Mouse (Mus musculus) midbrain, postnatal 0 days (tissue): Measurements from ENCODE around the gene Tmem59. TPM values are rescaled to one million over a fixed set of nuclear protein-coding genes. Genes with fewer than 3 reads are reported as not detected.

Source experiments
- ATAC-seq: fragments of 200-750 bp; cut with Nextera tagmentation; 2 replicates; pipeline ENCODE4 v1.8.0; 2017; ENCODE audit warnings: moderate number of reproducible peaks, mild to moderate bottlenecking, moderate TSS enrichment, moderate library complexity; ENCODE audit not compliant: low FRiP score
- DNase-seq: peaks from one replicate; pipeline ENCODE4 v3.0.0-alpha.2; 2015; ENCODE audit warnings: low spot score
- H3K27ac ChIP-seq: fragments of 300-500 bp; sonication (generic); 2 replicates; pipeline ENCODE4 v1.5.1; 2014; ENCODE audit warnings: low read depth, mild to moderate bottlenecking, low read length, mixed read lengths
- H3K27me3 ChIP-seq: fragments of 300-500 bp; sonication (generic); 2 replicates; pipeline ENCODE4 v1.6.1; 2014; ENCODE audit warnings: low read length, control low read depth, mixed read lengths; ENCODE audit not compliant: insufficient read depth
- H3K36me3 ChIP-seq: fragments of 300-500 bp; sonication (generic); 2 replicates; pipeline ENCODE4 v1.6.1; 2014; ENCODE audit warnings: low read length, control low read depth, mixed read lengths; ENCODE audit not compliant: insufficient read depth
- H3K4me1 ChIP-seq: fragments of 300-500 bp; sonication (generic); 2 replicates; pipeline ENCODE4 v1.6.1; 2014; ENCODE audit warnings: mild to moderate bottlenecking, control low read depth, antibody characterized with exemption, low read length, mixed read lengths; ENCODE audit not compliant: insufficient read depth
- H3K4me2 ChIP-seq: fragments of 300-500 bp; sonication (generic); 2 replicates; pipeline ENCODE4 v1.6.1; 2014; ENCODE audit warnings: low read depth, mild to moderate bottlenecking, low read length, mixed read lengths; ENCODE audit not compliant: poor library complexity, severe bottlenecking
- H3K4me3 ChIP-seq: fragments of 300-500 bp; sonication (generic); 2 replicates; pipeline ENCODE4 v1.5.1; 2014; ENCODE audit warnings: low read depth, mild to moderate bottlenecking, low read length, moderate library complexity
- H3K9ac ChIP-seq: fragments of 300-500 bp; sonication (generic); replicated peaks from 2 replicates; pipeline ENCODE4 v1.6.1; 2014; ENCODE audit warnings: mild to moderate bottlenecking, low read length, moderate library complexity, mixed read lengths; ENCODE audit not compliant: poor library complexity, severe bottlenecking
- H3K9me3 ChIP-seq: fragments of 300-500 bp; sonication (generic); 2 replicates; pipeline ENCODE4 v1.6.1; 2016; ENCODE audit warnings: low read length, control low read depth
- CTCF ChIP-seq: IDR thresholded peaks from 2 replicates; pipeline ENCODE4 v1.5.1; 2016; ENCODE audit warnings: antibody characterized with exemption, mild to moderate bottlenecking
- WGBS: fragments of 180-500 bp; shearing (Covaris S2); extraction: QIAGEN DNeasy Blood & Tissue Kit; methylation state at CpG from one replicate; pipeline ENCODE4 v1.1.7; 2014; 5-methylcytosine and 5-hydroxymethylcytosine counted together
- polyA plus RNA-seq: library from polyadenylated mRNA; unstranded; fragments of >200 nt; fragmentation: Nextera tagmentation; extraction: Ambion mirVana; gene quantifications from 2 replicates; pipeline ENCODE4 v1.2.1, GENCODE M21; 2015
- total RNA-seq: library from RNA; depleted of rRNA; stranded (reverse); fragments of >200 nt; gene quantifications from 2 replicates; pipeline ENCODE4 v1.2.3, GENCODE M21; 2014; rRNA removed

Gene Tmem59
- total RNA-seq (127 and 153 TPM in 2 replicates), polyA plus RNA-seq (338 and 347 TPM in 2 replicates)

GRCm38 (mm10) chr4:107178182-107178829 lies at the start of gene Tmem59:
Gene Tmem59, plus strand, starts transcription at chr4:107178399.
- H3K9me3 ChIP-seq = no peaks in the 10 kb centered on the region
- no peak for TF ChIP-seq CTCF
- peak within 1 kb of the TSS; percentile 53 for H3K4me2 ChIP-seq
- H3K27me3 ChIP-seq = no peaks in the 10 kb centered on the region
- peaks cover 7% of the 10 kb centered on the region; the same call in 1 of the 2 replicates for H3K4me1 ChIP-seq
- H3K27ac ChIP-seq = peak within 1 kb of the TSS; percentile 96
- H3K4me3 ChIP-seq = peak within 1 kb of the TSS; percentile 95
- ATAC-seq (peak; percentile 96), DNase-seq (peak; percentile 96)
- H3K36me3 ChIP-seq = peaks cover 5% of the 10 kb centered on the region
- WGBS = 1% methylated on average over 49 of the region's 49 CpGs
- peak within 1 kb of the TSS; percentile 80 for H3K9ac ChIP-seq

- Histone ChIP-seq H3K27me3 (no peaks in the 10 kb centered on the region), H3K27ac (no peak overlapping the region), H3K9ac (no peak overlapping the region), H3K4me1 (no peaks in the 10 kb centered on the region), H3K9me3 (no peaks in the 10 kb centered on the region), H3K36me3 (no peaks in the 10 kb centered on the region), H3K4me2 (no peak overlapping the region), H3K4me3 (no peak overlapping the region)
- DNase-seq (no peak), ATAC-seq (no peak)
- 77% methylated on average over 8 of the region's 8 CpGs for WGBS
- no peak for TF ChIP-seq CTCF
Observed at GRCm38 (mm10) chr4:107129373-107129772, 48.8 kb upstream of the Tmem59 start.

GRCm38 (mm10) chr4:107130534-107130933 lies 47.7 kb upstream of the Tmem59 start:
- TF ChIP-seq CTCF = no peak
- no peak for ATAC-seq
- no peak for DNase-seq
- Histone ChIP-seq H3K9me3 (no peaks in the 10 kb centered on the region), H3K4me3 (no peak overlapping the region), H3K4me2 (no peak overlapping the region), H3K4me1 (no peaks in the 10 kb centered on the region), H3K36me3 (no peaks in the 10 kb centered on the region), H3K27ac (no peak overlapping the region), H3K9ac (no peak overlapping the region), H3K27me3 (no peaks in the 10 kb centered on the region)
- WGBS = 20% methylated on average over 9 of the region's 9 CpGs

- Histone ChIP-seq H3K4me2 (no peak overlapping the region), H3K4me1 (peaks cover 4% of the 10 kb centered on the region; the same call in 1 of the 2 replicates), H3K27me3 (no peaks in the 10 kb centered on the region), H3K9me3 (no peaks in the 10 kb centered on the region), H3K27ac (no peak overlapping the region), H3K4me3 (no peak overlapping the region), H3K9ac (no peak overlapping the region), H3K36me3 (no peaks in the 10 kb centered on the region)
- WGBS = 84% methylated on average over 3 of the region's 3 CpGs
- no peak for TF ChIP-seq CTCF
- ATAC-seq (no peak), DNase-seq (no peak)
Observed at GRCm38 (mm10) chr4:107134891-107135290, 43.3 kb upstream of the Tmem59 start.

- Histone ChIP-seq H3K27ac (no peak overlapping the region), H3K27me3 (no peaks in the 10 kb centered on the region), H3K36me3 (no peaks in the 10 kb centered on the region), H3K4me2 (no peak overlapping the region), H3K4me3 (no peak overlapping the region), H3K9me3 (no peaks in the 10 kb centered on the region), H3K4me1 (peaks cover 4% of the 10 kb centered on the region; the same call in 1 of the 2 replicates), H3K9ac (no peak overlapping the region)
- no peak for TF ChIP-seq CTCF
- WGBS = 78% methylated on average over 5 of the region's 5 CpGs
- peak; percentile 18 for DNase-seq
- ATAC-seq = no peak
Observed at GRCm38 (mm10) chr4:107135663-107136062, 42.5 kb upstream of the Tmem59 start.

- Histone ChIP-seq H3K9me3 (no peaks in the 10 kb centered on the region), H3K9ac (no peak overlapping the region), H3K4me2 (no peak overlapping the region), H3K27ac (no peak overlapping the region), H3K27me3 (no peaks in the 10 kb centered on the region), H3K36me3 (no peaks in the 10 kb centered on the region), H3K4me1 (peaks cover 4% of the 10 kb centered on the region; the same call in 1 of the 2 replicates), H3K4me3 (no peak overlapping the region)
- DNase-seq = no peak
- 53% methylated on average over 3 of the region's 3 CpGs for WGBS
- no peak for TF ChIP-seq CTCF
- no peak for ATAC-seq
Observed at GRCm38 (mm10) chr4:107136531-107136930, 41.7 kb upstream of the Tmem59 start.
